Mouse (Mus musculus) cortical plate, adult 2 months (tissue): ENCODE results near the gene Plcl1.

Source experiments
- CTCF ChIP-seq: fragments of 200-500 bp; IDR thresholded peaks from 2 replicates; pipeline ENCODE4 v1.5.1; 2011; ENCODE audit warnings: mild to moderate bottlenecking, control low read depth, low read length; ENCODE audit not compliant: insufficient read depth; ENCODE audit errors: extremely low read depth
- POLR2A ChIP-seq: fragments of 200-500 bp; IDR thresholded peaks from 2 replicates; pipeline ENCODE4 v1.6.1; 2011; ENCODE audit warnings: mild to moderate bottlenecking, low read length, control low read depth; ENCODE audit not compliant: insufficient read depth; ENCODE audit errors: extremely low read depth

- no peak for TF ChIP-seq POLR2A
- no peak for TF ChIP-seq CTCF
These were observed 83.6 kb downstream of the Plcl1 start for GRCm38 (mm10) chr1:55489355-55489754.
